Mouse (Mus musculus) midbrain, embryonic 13.5 days (tissue): ENCODE data around the gene Taf7l. TPM values are rescaled to one million over a fixed set of nuclear protein-coding genes. Genes with fewer than 3 reads are reported as not detected.

Source experiments
- ATAC-seq: fragments of 200-750 bp; cut with Nextera tagmentation; 2 replicates; pipeline ENCODE4 v1.8.0; 2017; ENCODE audit warnings: mild to moderate bottlenecking, moderate TSS enrichment, moderate library complexity
- H3K27ac ChIP-seq: fragments of 300-500 bp; sonication (generic); 2 replicates; pipeline ENCODE4 v1.5.1; 2015; ENCODE audit warnings: inconsistent platforms, mild to moderate bottlenecking, moderate library complexity
- H3K27me3 ChIP-seq: fragments of 300-500 bp; sonication (generic); 2 replicates; pipeline ENCODE4 v1.6.1; 2015; ENCODE audit warnings: mild to moderate bottlenecking, inconsistent platforms
- H3K36me3 ChIP-seq: fragments of 300-500 bp; sonication (generic); 2 replicates; pipeline ENCODE4 v1.6.1; 2015; ENCODE audit warnings: mild to moderate bottlenecking, inconsistent platforms
- H3K4me1 ChIP-seq: fragments of 300-500 bp; sonication (generic); replicated peaks from 2 replicates; pipeline ENCODE4 v1.6.1; 2015; ENCODE audit warnings: inconsistent platforms
- H3K4me2 ChIP-seq: fragments of 300-500 bp; sonication (generic); replicated peaks from 2 replicates; pipeline ENCODE4 v1.6.1; 2015; ENCODE audit warnings: moderate library complexity, mild to moderate bottlenecking, inconsistent platforms
- H3K4me3 ChIP-seq: fragments of 300-500 bp; sonication (generic); replicated peaks from 2 replicates; pipeline ENCODE4 v1.5.1; 2015; ENCODE audit warnings: mild to moderate bottlenecking, inconsistent platforms
- H3K9ac ChIP-seq: fragments of 300-500 bp; sonication (generic); replicated peaks from 2 replicates; pipeline ENCODE4 v1.6.1; 2015; ENCODE audit warnings: mild to moderate bottlenecking, inconsistent platforms
- H3K9me3 ChIP-seq: fragments of 300-500 bp; sonication (generic); 2 replicates; pipeline ENCODE4 v1.6.1; 2016; ENCODE audit warnings: mild to moderate bottlenecking, inconsistent platforms
- WGBS: fragments of 180-500 bp; shearing (Covaris S2); methylation state at CpG from one replicate; pipeline ENCODE4 v1.1.7; 2015; 5-methylcytosine and 5-hydroxymethylcytosine counted together
- polyA plus RNA-seq: library from polyadenylated mRNA; unstranded; fragments of >200 nt; fragmentation: Nextera tagmentation; extraction: Ambion mirVana; gene quantifications from 2 replicates; pipeline ENCODE4 v1.2.1, GENCODE M21; 2015

The Taf7l gene
- polyA plus RNA-seq, 1 experiment from 2014 or later: not detected

DNA sequence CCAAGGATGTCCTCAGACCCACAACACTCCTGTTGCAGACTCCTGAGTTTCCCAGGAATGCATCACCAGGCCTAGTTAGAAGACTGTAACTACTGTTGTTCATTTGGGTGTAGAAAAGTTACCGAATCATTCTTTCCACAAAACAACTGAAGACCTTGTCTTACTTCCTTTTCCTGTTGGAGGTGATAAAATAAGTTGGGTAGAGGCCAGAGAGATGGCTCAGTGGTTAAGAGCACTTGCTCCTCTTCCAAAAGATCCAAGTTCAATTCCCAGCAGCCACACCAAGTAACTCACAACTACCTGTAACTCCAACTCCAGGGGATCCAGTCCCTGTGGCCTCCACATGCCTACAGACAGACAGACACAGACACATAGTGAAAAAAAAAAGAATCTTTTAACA is 64.2 kb downstream of the Taf7l start:
- Histone ChIP-seq H3K36me3 (no peaks in the 10 kb centered on the region), H3K4me2 (no peak overlapping the region), H3K9me3 (no peaks in the 10 kb centered on the region), H3K9ac (no peak overlapping the region), H3K27ac (no peak overlapping the region), H3K4me3 (no peak overlapping the region), H3K27me3 (no peaks in the 10 kb centered on the region; the same call in 1 of the 2 replicates), H3K4me1 (no peaks in the 10 kb centered on the region)
- WGBS: 88% methylated on average over 1 of the region's 1 CpGs
- ATAC-seq: no peak

Other genes starting within 250 kb of the Taf7l start
- 4.5 and 4.7 TPM in 2 replicates for gene Trmt2b, start 199.5 kb downstream of the Taf7l start, polyA plus RNA-seq
- gene Tmem35a, start 181.3 kb downstream of the Taf7l start, polyA plus RNA-seq: 93.6 and 94.8 TPM in 2 replicates
- gene Cenpi, start 168.4 kb downstream of the Taf7l start, polyA plus RNA-seq: 10.1 and 11.8 TPM in 2 replicates
- 19.7 and 21.4 TPM in 2 replicates for gene Drp2, start 71.9 kb downstream of the Taf7l start, polyA plus RNA-seq
- 40.0 and 40.5 TPM in 2 replicates for gene Timm8a1, start 65.4 kb upstream of the Taf7l start, polyA plus RNA-seq
- gene Btk, start 107.1 kb upstream of the Taf7l start, polyA plus RNA-seq: 0.58 and 0.82 TPM in 2 replicates
- 211 and 233 TPM in 2 replicates for gene Rpl36a, start 109.2 kb upstream of the Taf7l start, polyA plus RNA-seq
- gene Gla, start 124.6 kb upstream of the Taf7l start, polyA plus RNA-seq: 4.1 and 4.7 TPM in 2 replicates
- gene Hnrnph2, start 124.7 kb upstream of the Taf7l start, polyA plus RNA-seq: 184 and 186 TPM in 2 replicates
- gene Armcx4, start 210.0 kb upstream of the Taf7l start, polyA plus RNA-seq: 8.7 and 9.6 TPM in 2 replicates
- 80.5 and 86.8 TPM in 2 replicates for gene Armcx1, start 241.5 kb upstream of the Taf7l start, polyA plus RNA-seq